Mouse (Mus musculus): ENCODE measurements around the gene Cntrl.
A peak's percentile ranks its signal among the peaks of the same experiment; 100 is the strongest.

Gene Cntrl

DNA sequence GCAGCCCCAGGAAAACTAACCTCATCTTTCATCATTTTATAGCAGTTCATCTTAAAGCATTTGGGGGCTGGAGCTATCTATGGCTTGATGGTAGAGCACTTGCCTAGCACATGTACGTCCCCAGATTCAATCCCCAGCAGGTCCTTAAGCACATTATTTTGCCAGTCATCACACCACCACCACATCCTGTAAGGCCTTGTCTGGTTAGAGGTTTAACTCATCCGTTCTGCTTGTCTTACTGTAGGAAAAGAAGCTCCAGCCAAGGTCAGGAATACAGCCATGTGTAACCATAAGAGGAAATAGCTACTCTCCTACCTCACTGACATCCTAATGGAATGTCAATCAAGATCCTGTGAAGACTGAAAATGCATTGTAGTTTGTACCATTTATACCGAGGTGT, 68.9 kb downstream of the Cntrl start:
- no peak for DNase-seq

DNA sequence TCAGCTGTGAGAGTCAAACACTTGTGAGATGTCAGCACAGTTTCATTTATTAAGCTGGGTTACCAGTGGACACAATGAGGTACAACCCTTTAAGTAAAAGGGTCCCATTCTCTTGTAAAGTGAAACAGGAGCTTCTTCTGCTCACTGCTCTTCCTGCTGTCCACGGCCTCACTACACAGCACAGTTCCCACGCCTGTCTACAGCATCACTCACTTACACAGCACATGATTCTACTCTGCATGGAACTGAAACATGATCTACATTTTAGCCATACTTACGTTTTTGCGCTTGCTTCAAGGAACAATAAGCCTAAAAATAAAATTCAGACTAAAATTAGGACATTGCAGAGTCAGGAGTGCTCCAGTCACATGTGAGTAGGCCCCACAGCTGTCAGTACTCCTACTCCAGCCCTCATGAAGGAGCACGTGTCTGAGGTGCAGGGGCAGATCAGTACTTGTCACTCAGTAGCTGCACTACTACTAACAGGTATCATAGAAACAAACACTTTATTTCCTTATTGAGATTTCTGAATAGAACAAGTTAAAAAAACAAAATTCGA, 73.9 kb downstream of the Cntrl start:
- DNase-seq = no peak

DNA sequence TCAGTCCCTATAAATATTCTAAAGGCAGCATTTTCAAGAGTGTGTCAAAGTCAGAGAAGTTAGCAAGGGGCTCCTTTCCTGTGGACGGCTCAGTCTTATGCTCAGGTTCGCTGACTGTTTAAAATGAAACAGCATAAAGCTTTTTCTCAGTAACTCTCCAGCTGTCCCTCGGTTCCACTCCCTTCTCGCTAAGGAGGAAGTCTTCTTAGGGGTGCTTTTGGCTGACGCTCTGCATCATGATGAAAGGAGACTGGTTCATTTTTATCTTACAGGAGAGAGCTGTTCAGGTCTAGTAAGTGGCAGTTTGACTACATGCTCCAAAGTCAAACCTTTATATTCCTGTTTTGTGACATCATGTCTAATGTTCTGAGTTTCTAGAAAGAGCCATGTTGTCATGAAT, 79.6 kb downstream of the Cntrl start:
- DNase-seq = no peak

DNA sequence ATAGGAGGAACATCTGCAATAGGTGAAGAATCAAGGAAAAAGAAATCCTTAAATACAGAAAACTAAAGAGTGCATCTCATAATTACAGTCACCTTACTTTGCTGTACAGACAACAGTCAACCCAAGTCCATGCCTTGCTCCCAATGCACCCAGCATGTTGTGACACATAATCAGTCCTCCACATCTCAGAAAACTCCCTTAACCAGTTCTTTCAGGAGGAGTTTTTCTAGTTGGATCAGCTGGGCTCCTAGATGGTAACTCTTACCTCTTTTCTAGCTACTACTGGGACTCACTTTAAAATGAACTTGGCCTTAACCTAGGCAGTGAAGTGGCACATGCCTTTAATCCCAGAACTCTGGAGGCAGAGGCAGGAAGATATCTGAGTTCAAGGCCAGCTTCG, 84.7 kb downstream of the Cntrl start:
- no peak for DNase-seq

- DNase-seq = no peak
These were observed 86.6 kb downstream of the Cntrl start for GRCm38 (mm10) chr2:35195626-35196544.

DNA sequence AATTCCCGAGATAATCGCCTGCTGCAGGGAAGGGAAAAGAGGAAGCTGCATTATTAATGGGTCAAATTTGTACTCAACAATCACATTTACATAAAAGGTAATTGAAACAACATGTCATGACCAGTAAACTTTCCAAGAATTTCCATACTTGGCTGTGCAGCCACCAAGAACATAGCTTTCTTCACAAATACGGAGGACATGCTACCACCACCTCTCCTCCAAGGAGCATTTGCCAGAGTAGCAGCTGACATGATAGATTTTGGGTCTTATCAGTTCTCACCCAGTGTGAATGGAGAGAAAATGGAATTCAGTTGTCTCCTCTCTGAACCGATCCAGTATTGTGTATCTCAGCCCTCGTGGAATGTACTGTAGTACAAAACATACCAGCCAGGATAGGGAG, 90.2 kb downstream of the Cntrl start:
- no peak for DNase-seq

- DNase-seq = peak; percentile 57 to 66
These were observed 90.9 kb downstream of the Cntrl start for GRCm38 (mm10) chr2:35199971-35200897.

DNA sequence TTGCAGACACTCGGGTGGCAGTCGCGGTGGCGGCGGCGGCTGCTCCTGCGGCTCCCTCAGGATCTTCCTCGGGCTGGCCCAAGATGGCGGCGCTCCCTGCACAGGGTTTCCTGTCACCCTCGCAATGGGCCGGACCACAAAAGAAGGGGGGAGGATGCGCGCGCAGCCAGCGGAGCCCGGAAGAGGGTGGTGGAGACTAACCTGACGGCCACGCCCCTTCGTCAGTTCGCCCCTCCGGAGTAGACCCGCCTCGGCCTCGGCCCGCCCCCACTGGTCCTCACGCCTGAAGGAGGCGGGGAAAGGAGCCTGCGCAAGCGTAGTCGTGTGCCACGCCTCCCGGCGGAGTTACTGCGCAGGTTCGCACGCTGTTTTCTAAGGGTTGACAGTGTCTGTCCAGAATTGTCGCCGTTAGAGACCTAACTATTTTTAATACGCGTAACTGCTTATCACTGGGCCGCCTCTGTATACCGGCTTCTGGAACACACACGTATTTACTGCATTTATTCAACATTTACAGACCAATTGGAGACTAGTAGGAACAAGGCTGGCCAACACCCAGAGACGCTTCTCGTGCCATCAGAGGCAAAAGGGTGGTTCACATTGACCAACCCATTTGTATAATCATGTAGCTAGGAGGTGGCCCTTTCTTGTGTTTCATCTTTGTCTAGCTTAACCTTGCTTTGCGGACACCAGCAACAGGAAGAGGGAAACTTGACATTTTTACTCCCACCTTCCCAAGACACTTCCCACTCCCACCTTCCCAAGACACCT, 91.8 kb downstream of the Cntrl start, which contains the start of gene Rab14:
TSS of gene Rab14 (minus strand) at position 223 of the 771 bp plus-strand sequence.
- DNase-seq = peak; percentile 100

GRCm38 (mm10) chr2:35203729-35204128, 94.4 kb downstream of the Cntrl start:
- no peak for DNase-seq

- no peak for DNase-seq
These were observed 97.5 kb downstream of the Cntrl start for GRCm38 (mm10) chr2:35206761-35207160.

GRCm38 (mm10) chr2:35208054-35208453, 98.8 kb downstream of the Cntrl start:
- peak in 1 of 2 experiments; percentile 19 for DNase-seq

DNA sequence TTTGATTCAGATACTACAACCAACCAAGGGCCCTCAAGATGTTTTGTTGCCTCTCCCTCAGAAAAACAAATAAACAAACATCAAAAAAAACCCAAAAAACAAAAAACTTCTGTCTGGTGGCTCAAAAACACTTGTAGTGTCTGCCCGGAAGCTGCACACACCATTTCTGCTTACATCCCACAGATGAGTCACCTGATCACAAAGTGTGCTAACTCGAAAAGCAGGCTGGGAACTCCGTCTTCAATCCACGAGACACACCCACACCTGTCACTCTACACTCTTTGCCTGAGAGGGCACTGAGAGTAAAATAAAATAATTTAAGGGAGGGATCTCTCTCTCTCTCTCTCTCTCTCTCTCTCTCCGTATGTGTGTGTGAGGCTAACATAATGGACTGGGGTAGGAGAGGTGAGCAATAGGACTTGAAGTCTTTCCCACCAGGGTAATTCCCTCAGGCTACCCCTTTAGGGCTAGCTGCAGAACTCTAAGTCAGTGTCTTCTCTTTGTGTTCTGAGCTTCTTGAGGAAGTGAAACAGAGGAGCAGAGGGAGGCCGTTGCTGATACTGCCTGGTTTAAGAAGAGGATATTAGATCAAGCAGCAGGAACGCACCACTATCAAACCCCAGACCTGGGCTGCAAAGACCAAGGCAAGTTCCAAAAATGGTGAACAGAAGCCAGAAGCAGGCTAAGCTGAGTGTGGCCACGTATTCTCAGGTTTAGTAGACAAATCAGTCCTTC, 99.8 kb downstream of the Cntrl start:
- no peak for DNase-seq

GRCm38 (mm10) chr2:35211681-35212080, 102.4 kb downstream of the Cntrl start:
- no peak for DNase-seq

- no peak for DNase-seq
These were observed 104.1 kb downstream of the Cntrl start for GRCm38 (mm10) chr2:35213345-35213910.

- DNase-seq = peak; percentile 89 to 92
These were observed 105.6 kb downstream of the Cntrl start for GRCm38 (mm10) chr2:35214881-35215358.

GRCm38 (mm10) chr2:35215363-35215762, 106.1 kb downstream of the Cntrl start:
- DNase-seq = peak; percentile 10 to 16

DNA sequence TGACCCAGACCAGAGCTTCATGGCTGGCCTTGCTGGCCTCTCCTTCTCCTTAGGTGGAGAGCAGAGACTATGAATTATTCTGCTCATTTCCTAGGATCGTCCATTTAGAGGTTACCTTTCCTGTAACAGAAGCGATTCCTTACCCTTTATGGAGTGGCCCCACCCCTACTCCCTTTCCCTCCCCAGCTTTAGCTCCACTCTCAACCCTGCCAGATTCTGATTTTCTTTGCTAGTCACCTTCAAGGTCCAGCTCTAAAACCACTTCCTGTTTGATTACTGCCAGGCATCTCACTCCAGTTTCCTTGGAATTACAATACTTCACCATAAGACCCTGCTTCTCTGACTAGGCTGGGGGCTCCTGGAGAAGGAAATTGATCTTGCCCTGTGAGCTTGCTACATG, 107.4 kb downstream of the Cntrl start:
- DNase-seq = no peak

DNA sequence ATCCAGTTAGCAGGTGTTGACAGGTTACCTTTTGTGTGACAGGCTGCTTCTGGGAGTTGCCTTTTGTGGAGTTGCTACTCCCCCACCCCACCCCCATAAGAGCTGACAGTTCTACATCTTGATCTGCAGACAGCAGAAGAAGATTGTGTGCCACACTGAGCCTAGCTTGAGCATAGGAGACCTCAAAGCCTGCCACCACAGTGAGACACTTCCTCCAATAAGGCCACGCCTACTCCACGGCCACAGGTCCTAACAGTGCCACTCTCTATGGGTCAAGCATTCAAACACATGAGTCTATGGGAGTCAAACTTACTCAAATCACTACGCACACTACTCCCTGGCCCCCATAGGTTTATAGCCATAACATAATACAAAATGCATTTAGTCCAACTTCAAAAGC, 109.4 kb downstream of the Cntrl start:
- no peak for DNase-seq

- DNase-seq = no peak
These were observed 113.6 kb downstream of the Cntrl start for GRCm38 (mm10) chr2:35222822-35223391.

DNA sequence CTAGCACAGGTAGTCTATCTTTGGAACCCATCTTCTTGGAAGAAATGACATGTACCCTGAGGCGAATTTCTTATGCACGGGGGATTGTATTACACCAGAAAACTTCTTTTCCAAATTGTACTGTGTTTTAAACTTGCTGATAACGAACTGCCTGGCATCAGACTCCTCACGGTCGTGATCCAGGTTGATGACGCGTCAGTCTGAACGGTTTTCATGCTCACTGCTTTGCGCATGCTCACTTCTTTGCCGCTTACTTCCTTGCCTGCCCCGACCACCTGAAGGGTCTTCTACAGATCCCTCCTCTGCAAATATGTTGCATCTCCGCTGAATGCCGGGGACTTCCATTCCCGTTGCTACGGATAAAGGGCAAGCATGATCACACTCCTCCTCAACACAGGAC, 115.0 kb downstream of the Cntrl start:
- DNase-seq = no peak

- no peak for DNase-seq
These were observed 118.9 kb downstream of the Cntrl start for GRCm38 (mm10) chr2:35228145-35228544.

All from cerebellum, postnatal 10 days (tissue).